Mouse (Mus musculus) cerebellum, adult 18-20 months (tissue): ENCODE measurements around the gene Gm2001.
"Not testable (repeated sequence)": the region's sequence is repeated elsewhere in the genome, so short reads cannot be mapped to it uniquely, and the experiment has no call there.

Experiments
- DNase-seq, 2 experiments: peaks; one replicate each; pipeline ENCODE4 v3.0.0; 2021

Gene Gm2001

GRCm38 (mm10) chr12:87842239-87842638, at the start of gene Gm2001:
Gene Gm2001 (minus strand): TSS chr12:87842339.
- DNase-seq = not testable (repeated sequence)

DNA sequence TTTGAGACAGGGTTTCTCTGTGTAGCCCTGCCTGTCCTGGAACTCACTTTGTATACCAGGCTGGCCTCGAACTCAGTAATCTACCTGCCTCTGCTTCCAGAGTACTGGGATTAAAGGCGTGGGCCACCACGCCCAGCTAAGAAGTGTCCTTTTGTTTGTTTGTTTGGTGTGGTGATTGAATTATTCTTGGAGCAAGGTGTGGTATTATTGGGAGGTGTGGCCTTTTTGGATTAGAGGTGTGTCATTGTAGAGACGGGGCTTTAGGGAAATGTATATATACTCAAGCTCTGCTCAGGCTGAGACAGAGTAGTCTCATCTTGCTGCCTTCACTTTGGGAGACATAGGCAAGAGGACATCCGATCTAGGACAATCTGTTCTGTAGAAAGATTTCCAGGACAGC, 31.6 kb upstream of the Gm2001 start, which contains the start of gene Gm2016:
Gene Gm2016 (plus strand): TSS at position 301 of the 400 bp plus-strand sequence.
- not testable (repeated sequence) for DNase-seq

GRCm38 (mm10) chr12:87864048-87864447, 21.9 kb upstream of the Gm2001 start:
- not testable (repeated sequence) for DNase-seq

DNA sequence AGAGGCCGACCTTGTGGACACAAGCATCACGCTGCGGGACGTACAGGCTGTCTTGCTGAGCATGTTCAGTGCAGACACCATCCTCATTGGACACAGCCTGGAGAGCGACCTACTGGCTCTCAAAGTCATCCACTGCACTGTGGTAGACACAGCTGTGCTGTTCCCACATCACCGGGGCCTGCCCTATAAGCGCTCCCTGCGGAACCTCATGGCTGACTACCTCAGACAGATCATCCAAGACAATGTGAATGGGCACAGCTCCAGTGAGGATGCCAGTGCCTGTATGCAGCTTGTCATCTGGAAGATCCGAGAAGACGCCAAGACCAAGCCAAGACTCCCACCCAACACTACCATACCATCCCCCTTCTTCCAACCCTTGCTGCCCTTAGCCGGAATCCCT, 21.5 kb upstream of the Gm2001 start:
- DNase-seq = not testable (repeated sequence)

DNA sequence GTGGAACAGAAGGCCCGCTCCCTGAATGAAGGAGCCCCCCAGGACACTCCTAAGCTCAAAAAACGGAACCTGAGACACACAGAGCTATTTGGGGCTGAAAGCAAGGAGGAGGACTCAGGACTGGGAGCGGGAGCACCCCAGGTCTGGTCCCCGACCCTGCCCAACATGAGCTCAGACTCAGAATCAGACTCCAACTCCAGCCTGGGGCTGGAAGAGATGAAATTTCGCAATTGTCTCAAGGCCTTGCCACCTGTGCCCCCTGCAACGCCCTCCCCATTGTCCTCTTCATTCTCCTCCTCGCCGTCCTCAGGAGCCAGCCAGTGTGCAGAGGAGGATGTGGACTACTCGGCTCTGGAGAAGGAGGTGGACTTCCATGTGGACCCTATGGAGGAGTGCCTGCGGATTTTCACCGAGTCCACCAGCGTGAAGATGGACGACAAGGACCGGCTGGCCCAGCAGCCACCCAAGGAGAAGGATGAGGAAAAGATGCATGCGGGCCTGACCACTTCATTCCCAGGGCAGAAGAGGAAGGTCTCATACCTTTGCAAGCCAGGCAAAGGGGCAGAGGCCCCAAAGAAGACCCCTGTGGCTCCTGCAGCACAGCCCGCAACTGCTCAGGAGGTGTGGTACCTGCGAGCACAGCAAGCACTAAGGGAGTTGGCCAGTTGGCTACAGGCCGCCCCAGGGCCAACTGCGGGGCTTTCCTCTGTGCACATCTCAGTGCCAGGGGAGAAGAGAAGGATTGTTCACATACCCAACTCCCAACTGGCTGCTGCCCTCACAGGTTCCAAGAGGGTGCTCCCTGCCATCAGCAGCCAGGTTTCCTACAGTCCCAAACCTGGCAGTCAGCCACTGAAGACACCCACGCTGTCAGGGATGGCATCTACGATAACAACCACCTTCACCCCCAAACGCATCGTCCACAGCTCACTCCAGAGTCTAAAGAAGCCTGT, 19.9 kb upstream of the Gm2001 start:
- DNase-seq = peak in 1 of 2 experiments; percentile 2

GRCm38 (mm10) chr12:87856067-87856466, 13.9 kb upstream of the Gm2001 start:
- not testable (repeated sequence) for DNase-seq

GRCm38 (mm10) chr12:87850657-87851056, 8.5 kb upstream of the Gm2001 start:
- DNase-seq = not testable (repeated sequence)

DNA sequence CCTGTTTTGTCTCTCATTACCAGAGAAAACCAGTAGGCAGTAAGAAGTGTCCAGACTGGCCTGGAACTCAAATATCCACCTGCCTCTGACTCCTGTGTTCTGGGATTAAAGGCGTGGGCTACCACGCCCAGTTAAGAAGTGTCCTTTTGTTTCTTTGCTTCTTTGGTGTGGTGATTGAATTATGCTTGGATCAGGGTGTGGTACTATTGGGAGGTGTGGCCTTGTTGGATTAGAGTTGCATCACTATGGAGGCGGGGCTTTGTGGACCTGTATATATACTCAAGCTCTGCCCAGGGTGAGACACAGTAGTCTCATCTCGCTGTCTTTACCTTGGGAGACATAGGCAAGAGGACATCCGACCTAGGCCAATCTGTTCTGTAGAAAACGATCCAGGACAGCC, 25.9 kb downstream of the Gm2001 start, which contains the start of gene BB287469:
Gene BB287469 (plus strand): TSS at position 301 of the 400 bp plus-strand sequence.
- DNase-seq = not testable (repeated sequence)

DNA sequence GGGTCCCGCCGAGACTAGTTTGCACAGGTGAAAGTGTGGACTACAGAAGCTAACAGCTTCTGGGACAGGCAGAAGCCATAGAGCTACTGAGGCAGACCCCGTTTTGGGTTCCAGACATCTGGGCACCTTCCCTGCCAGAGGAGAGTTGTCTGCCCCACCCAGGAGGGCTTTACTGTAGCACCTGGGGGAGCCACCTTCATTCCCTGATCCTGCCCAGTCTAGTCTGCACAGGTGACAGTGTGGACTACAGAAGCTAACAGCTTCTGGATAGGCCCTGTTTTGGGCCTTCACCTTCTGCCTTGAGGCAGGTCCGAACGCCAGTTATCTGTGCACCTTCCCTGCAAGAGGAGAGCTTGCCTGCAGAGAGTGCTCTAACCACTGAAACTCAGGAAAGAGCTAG, 44.2 kb downstream of the Gm2001 start:
- DNase-seq = not testable (repeated sequence)

DNA sequence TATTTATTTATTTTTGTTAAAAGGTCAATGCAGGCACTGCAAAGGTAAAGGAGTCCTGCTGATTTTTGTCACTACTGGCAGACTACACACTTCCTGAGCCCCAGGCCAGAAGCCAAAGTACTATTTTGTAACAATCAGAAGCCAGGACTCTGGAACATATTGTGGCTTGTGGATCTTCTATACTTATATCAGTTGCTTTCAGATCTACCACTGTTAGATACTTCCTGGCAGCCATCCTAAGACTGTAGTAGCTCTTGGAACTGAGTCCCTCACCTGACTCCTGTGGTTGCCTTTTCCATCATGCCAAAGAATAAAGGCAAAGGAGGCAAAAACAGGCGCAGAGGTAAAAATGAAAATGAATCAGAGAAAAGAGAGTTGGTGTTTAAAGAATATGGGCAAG, 46.9 kb downstream of the Gm2001 start, which contains the start of gene Gm21936:
Gene Gm21936 (plus strand): TSS at position 301 of the 400 bp plus-strand sequence.
- DNase-seq = not testable (repeated sequence)
